Mouse (Mus musculus): ENCODE results near the gene 4930402K13Rik.
"Not testable (repeated sequence)": the region's sequence is repeated elsewhere in the genome, so short reads cannot be mapped to it uniquely, and the experiment has no call there.

DNA sequence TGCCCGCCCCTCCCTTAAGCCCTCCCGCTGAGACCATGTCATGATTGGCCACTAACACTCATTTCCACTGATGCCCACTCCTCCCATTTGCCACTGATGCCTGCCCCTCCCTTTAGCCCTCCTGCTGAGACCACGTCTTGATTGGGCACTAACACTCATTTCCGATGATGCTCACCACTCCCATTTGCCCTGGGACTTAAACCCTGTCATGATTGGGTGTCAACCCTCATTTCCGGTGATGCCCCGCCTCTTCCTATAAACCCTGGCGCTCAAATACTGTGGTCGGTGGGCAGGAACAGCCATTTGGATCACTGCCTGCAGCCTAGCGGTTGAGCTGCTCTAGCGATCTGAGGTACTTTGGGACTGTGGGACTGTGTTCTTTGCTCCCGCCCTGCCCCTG, 41.6 kb upstream of the 4930402K13Rik start, which contains the start of gene Fthl17f:
- TF ChIP-seq POLR2A (IDR thresholded peaks at IDR 0.05; ENCODE audit: low read depth, low read length); CTCF (IDR thresholded peaks at IDR 0.05; ENCODE audit: extremely low read depth, insufficient read depth, insufficient read length, insufficient replicate concordance): not testable (repeated sequence)

All from spleen, adult 2 months (tissue).